Mouse (Mus musculus): ENCODE measurements around the gene Psme1.
A peak's percentile ranks its signal among the peaks of the same experiment; 100 is the strongest.

The Psme1 gene

GRCm38 (mm10) chr14:55598521-55599390 is 20.8 kb downstream of the Psme1 start:
- no peak for DNase-seq (ENCODE audit: low spot score)

- DNase-seq (ENCODE audit: low spot score) = no peak
These were observed 25.3 kb downstream of the Psme1 start, which contains the start of gene Irf9 for GRCm38 (mm10) chr14:55603271-55603632. TSS of gene Irf9 (plus strand) at chr14:55603571.

GRCm38 (mm10) chr14:55603633-55604576 is 26.0 kb downstream of the Psme1 start:
- DNase-seq (ENCODE audit: low spot score) = peak; percentile 97

- no peak for DNase-seq (ENCODE audit: low spot score)
These were observed 26.9 kb downstream of the Psme1 start for GRCm38 (mm10) chr14:55604823-55605222.

GRCm38 (mm10) chr14:55605743-55606459 is 28.0 kb downstream of the Psme1 start:
- DNase-seq (ENCODE audit: low spot score) = no peak

GRCm38 (mm10) chr14:55608339-55608738 is 30.4 kb downstream of the Psme1 start:
- DNase-seq (ENCODE audit: low spot score) = no peak

GRCm38 (mm10) chr14:55613346-55613745 is 35.4 kb downstream of the Psme1 start:
- DNase-seq (ENCODE audit: low spot score) = no peak

GRCm38 (mm10) chr14:55614565-55615178 is 36.7 kb downstream of the Psme1 start:
- no peak for DNase-seq (ENCODE audit: low spot score)

GRCm38 (mm10) chr14:55615876-55616275 is 38.0 kb downstream of the Psme1 start:
- DNase-seq (ENCODE audit: low spot score) = no peak

- DNase-seq (ENCODE audit: low spot score) = no peak
These were observed 38.9 kb downstream of the Psme1 start for GRCm38 (mm10) chr14:55616844-55617243.

GRCm38 (mm10) chr14:55617822-55618221 is 39.9 kb downstream of the Psme1 start, which contains the start of gene Rec8:
TSS of gene Rec8 (plus strand) at chr14:55618037.
- DNase-seq (ENCODE audit: low spot score) = peak; percentile 10

- peak; percentile 15 for DNase-seq (ENCODE audit: low spot score)
These were observed 40.7 kb downstream of the Psme1 start for GRCm38 (mm10) chr14:55618486-55619195.

- no peak for DNase-seq (ENCODE audit: low spot score)
These were observed 50.3 kb downstream of the Psme1 start for GRCm38 (mm10) chr14:55628077-55628827.

GRCm38 (mm10) chr14:55629312-55629711 is 51.4 kb downstream of the Psme1 start:
- DNase-seq (ENCODE audit: low spot score) = peak; percentile 79

Data from T-cell, adult 2 months (primary cell).